Mouse (Mus musculus) E14TG2a.4 (cell line): ENCODE measurements around the gene Sgk2.
"Not testable (repeated sequence)": the region's sequence is repeated elsewhere in the genome, so short reads cannot be mapped to it uniquely, and the experiment has no call there.

Experiments used
- H3K27me3 ChIP-seq: 2 replicates; pipeline ENCODE4 v1.6.1; 2014; ENCODE audit warnings: low read length, control low read depth; ENCODE audit not compliant: insufficient read depth
- H3K36me3 ChIP-seq: 2 replicates; pipeline ENCODE4 v1.6.1; 2014; ENCODE audit warnings: low read length, control low read depth; ENCODE audit not compliant: insufficient read depth
- H3K4me1 ChIP-seq: replicated peaks from 2 replicates; pipeline ENCODE4 v1.6.1; 2014; ENCODE audit warnings: low read depth, low read length, control low read depth
- H3K4me3 ChIP-seq: replicated peaks from 2 replicates; pipeline ENCODE4 v1.5.1; 2014; ENCODE audit warnings: mild to moderate bottlenecking, low read length
- H3K9me3 ChIP-seq: 2 replicates; pipeline ENCODE4 v1.6.1; 2014; ENCODE audit warnings: low read length, control low read depth
- CTCF ChIP-seq: conservative IDR thresholded peaks from 2 replicates; pipeline ENCODE4 v1.5.1; 2014; ENCODE audit warnings: low read length
- NANOG ChIP-seq: IDR thresholded peaks from 2 replicates; pipeline ENCODE4 v1.6.1; 2014; ENCODE audit warnings: borderline replicate concordance, low read length, mixed read lengths
- POU5F1 ChIP-seq: IDR thresholded peaks from 2 replicates; pipeline ENCODE4 v1.6.1; 2014; ENCODE audit warnings: low read length, borderline replicate concordance

Sgk2 gene

GRCm38 (mm10) chr2:163056584-163056983, 69.5 kb downstream of the Sgk2 start:
- H3K36me3 ChIP-seq, result peaks cover 57% of the 10 kb centered on the region
- peaks cover 65% of the 10 kb centered on the region for H3K4me1 ChIP-seq
- TF ChIP-seq CTCF (no peak), NANOG (no peak), POU5F1 (no peak)
- no peaks in the 10 kb centered on the region for H3K27me3 ChIP-seq
- no peaks in the 10 kb centered on the region for H3K9me3 ChIP-seq
- peak overlapping the region; percentile 99 for H3K4me3 ChIP-seq

GRCm38 (mm10) chr2:163058981-163059380, 71.9 kb downstream of the Sgk2 start:
- H3K4me1 ChIP-seq, result peaks cover 66% of the 10 kb centered on the region
- peak overlapping the region; percentile 99 for H3K4me3 ChIP-seq
- H3K9me3 ChIP-seq, H3K27me3 ChIP-seq: not testable (repeated sequence)
- peaks cover 76% of the 10 kb centered on the region for H3K36me3 ChIP-seq

- Histone ChIP-seq H3K4me3 (peak overlapping the region; percentile 99), H3K4me1 (peaks cover 81% of the 10 kb centered on the region), H3K36me3 (peaks cover 88% of the 10 kb centered on the region), H3K9me3 (no peaks in the 10 kb centered on the region), H3K27me3 (no peaks in the 10 kb centered on the region)
- TF ChIP-seq POU5F1 (no peak), NANOG (no peak), CTCF (no peak)
These were observed 73.5 kb downstream of the Sgk2 start for GRCm38 (mm10) chr2:163060630-163061029.

- TF ChIP-seq POU5F1, result no peak
- no peak for TF ChIP-seq CTCF
- no peak for TF ChIP-seq NANOG
These were observed 74.3 kb downstream of the Sgk2 start for GRCm38 (mm10) chr2:163061203-163062118.

GRCm38 (mm10) chr2:163062119-163062508, 75.0 kb downstream of the Sgk2 start:
- Histone ChIP-seq H3K4me1 (peaks cover 87% of the 10 kb centered on the region), H3K36me3 (peaks cover 88% of the 10 kb centered on the region), H3K4me3 (peak overlapping the region; percentile 81), H3K27me3 (no peaks in the 10 kb centered on the region), H3K9me3 (no peaks in the 10 kb centered on the region)
- TF ChIP-seq NANOG, result peak; percentile 73
- no peak for TF ChIP-seq CTCF

More at GRCm38 (mm10) chr2:163061203-163062118, 74.3 kb downstream of the Sgk2 start:
- Histone ChIP-seq H3K4me1 (peaks cover 87% of the 10 kb centered on the region), H3K4me3 (peak overlapping the region; percentile 99), H3K36me3 (peaks cover 88% of the 10 kb centered on the region), H3K9me3 (no peaks in the 10 kb centered on the region), H3K27me3 (no peaks in the 10 kb centered on the region)
